Mouse (Mus musculus) large intestine, adult 2 months (tissue): ENCODE results near the gene Rtn1. TPM values are rescaled to one million over a fixed set of nuclear protein-coding genes. Genes with fewer than 3 reads are reported as not detected.
A peak's percentile ranks its signal among the peaks of the same experiment; 100 is the strongest.

Experiments
- DNase-seq: peaks from one replicate; pipeline ENCODE4 v3.0.0-alpha.2; 2012; ENCODE audit warnings: low read depth, low spot score
- WGBS: fragments of 180-500 bp; shearing (Covaris S2); methylation state at CpG from one replicate; pipeline ENCODE4 v1.1.7; 2018; 5-methylcytosine and 5-hydroxymethylcytosine counted together
- polyA plus RNA-seq: library from polyadenylated mRNA; depleted of rRNA; stranded (reverse); fragments of >200 nt; gene quantifications from 2 replicates; pipeline ENCODE4 v1.2.3, GENCODE M21; 2012

The Rtn1 gene
- polyA plus RNA-seq, 1 experiment: 9.0 TPM

DNA sequence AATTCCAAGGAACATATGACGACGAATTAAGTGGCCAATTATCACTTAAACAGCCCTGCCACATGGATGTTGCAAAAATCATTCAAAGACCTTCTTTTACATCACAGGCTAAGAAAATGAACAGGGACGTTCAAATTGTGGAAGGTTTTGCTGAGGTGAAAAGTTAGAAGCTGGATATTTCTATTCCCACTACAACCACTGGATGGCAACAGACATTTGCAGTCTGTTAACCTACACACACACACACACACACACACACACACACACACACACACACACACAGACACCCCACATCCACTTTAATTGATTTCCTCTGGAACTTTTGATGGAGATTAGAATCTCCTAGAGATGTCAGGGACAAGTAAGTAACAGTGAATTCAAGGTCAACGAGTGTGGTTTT is 117.6 kb downstream of the Rtn1 start:
- WGBS: 98% methylated on average over 4 of the region's 4 CpGs
- no peak for DNase-seq

DNA sequence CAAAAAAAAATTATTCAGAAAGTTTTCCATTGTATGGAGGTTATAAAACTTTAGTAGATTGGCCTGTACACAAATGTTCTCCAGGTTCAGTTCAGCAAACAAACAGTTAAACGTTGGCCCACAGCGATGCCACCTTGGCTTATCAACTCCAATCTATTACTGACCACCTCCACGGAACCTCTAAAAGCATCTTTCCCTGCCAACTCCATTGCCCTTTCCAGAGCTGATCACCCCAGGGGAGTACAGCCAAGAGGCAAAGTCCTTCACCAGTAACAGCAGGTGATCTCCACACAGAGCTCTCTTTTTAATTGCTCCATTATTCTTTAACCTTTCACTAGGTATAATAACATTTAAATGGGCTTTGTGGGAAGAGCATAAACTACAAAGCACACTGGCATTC is 120.6 kb downstream of the Rtn1 start:
- 23% methylated on average over 3 of the region's 3 CpGs for WGBS
- peak; percentile 13 for DNase-seq

DNA sequence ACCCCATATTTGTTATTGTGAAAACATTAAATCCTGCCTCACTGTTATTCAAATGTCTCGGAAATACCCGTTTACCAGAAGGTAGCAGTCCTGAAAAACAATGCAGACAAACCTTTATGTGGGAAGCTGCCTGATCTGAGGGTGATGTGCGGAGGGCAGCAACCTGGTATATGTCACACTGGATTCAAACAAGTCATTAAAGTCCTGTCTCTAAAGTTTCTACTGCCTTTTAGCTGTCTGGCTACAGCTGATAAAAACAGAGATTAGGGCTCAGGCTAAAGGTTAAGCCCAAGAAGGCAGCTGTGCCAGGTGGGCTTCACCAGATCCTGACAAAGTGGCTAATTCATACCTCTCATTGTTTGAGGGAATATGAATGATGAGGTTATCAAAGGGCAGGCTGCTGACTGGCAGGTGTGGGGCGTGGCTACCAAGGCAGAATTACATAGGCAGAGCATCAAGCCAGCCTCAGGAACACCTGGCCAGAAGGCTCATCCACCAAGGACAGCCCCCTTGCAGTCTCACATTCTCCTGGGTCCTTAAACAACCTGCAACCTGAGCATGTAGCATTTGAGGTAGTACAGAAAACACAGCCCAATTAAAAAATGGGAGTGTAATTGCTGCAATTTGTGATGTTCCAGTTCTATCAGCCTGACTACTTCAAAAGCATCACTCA is 121.4 kb downstream of the Rtn1 start:
- WGBS: 30% methylated on average over 4 of the region's 4 CpGs
- no peak for DNase-seq

DNA sequence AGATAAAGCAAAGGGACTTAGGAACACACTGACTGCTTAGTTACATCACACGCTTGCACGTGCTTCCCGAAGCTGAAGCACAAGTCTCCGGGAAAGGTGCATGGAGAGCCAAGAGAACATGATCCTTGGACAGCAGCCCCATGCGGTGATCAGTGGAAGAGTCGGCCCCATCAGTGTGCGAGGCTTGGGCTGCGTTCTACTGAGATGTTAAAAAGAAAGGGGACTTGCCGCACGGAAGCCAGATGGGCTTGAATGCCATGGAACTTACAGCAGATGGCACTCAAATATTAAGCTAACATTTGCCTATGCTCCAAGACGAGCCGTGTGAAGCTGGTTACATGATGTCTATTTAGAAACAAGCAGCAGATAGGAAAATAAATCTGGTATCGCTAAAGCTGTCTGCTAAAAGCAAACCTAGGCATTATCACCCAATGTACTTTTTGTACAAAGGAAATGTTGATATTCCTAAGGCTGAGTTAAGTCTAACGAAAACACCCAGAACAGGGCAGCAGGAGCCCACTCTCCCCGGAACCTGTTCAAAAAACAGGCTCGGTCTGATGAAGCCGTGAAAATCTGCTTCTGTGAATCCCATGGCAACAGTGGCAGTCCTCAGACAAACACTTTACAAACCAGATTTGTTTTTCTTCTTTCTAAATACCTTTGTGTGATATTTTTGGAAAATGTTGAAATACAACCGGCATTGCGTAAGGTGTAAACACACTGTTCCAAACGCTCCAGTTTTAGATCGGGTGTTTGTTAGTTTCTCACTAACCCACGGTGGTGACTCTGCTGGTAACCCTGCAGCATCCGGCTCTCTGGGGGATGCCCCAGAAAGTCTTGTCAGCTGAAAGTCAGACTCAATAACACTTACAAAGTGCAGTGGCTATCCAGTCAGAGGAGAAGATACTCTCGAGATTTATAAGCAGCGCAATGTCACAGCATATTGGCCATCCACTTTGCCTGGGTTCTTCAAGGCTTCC is 123.2 kb downstream of the Rtn1 start:
- DNase-seq: no peak
- 74% methylated on average over 25 of the region's 25 CpGs for WGBS

DNA sequence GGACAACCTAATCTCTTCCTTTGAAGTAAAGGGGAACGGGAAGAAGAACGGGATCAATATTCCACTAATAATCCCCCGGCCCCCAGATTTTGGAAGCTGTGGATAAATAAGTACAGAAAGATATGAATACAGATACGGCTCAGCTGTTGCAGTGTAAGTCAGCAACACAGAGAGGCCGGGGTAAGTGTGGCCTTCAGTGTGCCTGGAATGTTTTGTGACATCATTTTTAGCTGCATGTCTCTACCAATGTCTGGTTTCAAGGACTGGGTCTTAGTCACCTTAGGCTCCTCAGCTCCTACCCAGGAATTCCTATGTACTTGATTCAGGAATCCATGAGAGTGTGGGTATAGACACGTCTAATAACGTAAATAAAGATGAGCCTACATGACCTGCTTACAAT is 124.3 kb downstream of the Rtn1 start:
- DNase-seq: no peak
- WGBS: 91% methylated on average over 7 of the region's 7 CpGs

DNA sequence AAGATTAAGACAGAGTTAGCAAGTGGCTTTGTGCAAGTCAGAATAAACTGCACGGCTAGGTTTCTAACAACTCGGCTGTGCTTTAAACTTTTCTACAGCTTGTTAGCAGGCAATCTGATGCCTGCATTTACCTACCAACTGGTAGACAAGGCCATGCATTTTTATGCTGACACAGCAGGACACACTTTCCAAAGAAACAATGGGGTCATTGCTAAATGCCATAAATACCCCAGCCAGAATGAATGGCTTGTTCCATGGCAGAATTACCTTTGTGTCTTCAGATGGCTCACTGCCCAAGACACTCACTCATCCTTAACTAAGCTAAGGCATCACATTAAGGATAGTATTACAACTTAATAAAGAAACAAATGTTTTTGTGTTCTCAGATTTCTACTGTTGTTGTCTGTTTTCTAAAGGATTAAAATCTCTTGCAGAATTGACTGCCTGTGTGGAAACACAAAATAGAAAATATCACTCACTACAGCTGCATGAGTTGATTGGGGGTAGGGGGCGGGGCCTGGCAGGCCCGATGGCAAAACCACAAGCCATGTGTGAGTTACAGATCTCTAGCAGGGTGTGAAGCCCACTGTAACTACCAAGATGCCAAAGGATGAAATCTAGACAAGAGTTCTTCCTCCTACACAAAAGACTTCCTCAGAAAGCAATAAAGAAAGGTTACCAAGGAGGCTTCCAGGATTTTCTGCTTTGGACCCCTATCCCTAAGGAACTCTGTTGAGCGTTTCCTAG is 129.6 kb downstream of the Rtn1 start:
- no peak for DNase-seq
- 83% methylated on average over 5 of the region's 5 CpGs for WGBS

DNA sequence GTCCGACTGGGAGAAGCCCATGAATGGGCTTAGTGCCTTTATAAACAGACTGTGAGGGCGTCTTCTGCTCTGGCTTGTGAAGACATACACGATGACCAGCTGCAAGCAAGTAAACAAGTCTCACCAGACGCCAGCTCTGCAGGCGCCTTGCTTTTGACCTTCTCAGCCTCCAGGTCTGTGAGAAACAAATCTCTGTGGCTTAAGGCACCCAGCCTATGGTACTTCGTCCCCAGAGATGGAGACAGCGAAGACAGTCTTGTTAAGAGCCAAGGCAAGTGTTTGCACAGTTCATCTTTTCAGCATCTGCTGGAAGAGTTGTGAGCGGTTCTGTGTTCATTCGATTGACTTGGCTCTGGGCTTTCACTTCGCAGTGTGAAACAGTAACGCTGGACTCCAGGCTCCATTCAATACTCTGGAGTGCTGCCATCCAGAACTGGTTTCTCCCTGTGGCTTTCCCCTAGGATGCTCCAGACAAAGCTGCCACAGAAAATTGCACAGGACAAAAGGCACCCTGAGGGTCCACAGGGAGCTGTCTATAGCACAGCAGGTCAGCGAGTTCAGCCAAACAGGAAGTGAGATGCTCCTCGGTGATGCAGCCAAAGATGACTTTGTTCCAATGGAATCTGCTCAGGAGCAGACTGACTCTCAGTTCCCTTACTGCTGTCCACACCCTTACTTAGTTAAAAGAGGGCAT is 135.0 kb downstream of the Rtn1 start:
- 59% methylated on average over 13 of the region's 13 CpGs for WGBS
- DNase-seq: no peak

DNA sequence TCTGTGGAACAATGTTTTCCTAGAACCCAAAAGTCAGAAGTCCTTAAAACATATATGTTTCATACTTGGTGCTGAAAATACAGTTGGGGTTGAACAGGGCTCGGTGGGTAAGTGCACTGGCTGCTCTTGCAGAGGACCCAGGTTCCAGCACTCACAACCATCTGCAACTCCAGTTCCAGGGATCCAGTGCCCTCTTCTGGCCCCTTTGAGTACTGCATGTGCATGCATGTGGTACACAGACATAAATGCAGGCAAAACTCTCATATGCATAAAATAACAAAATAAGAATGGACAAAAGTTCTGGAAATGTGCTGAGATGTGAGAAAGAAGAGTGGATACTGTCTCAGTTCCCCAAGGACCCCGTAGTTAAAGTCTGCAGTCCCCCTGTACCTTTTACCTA is 141.2 kb downstream of the Rtn1 start:
- WGBS: 83% methylated on average over 2 of the region's 2 CpGs
- DNase-seq: no peak

DNA sequence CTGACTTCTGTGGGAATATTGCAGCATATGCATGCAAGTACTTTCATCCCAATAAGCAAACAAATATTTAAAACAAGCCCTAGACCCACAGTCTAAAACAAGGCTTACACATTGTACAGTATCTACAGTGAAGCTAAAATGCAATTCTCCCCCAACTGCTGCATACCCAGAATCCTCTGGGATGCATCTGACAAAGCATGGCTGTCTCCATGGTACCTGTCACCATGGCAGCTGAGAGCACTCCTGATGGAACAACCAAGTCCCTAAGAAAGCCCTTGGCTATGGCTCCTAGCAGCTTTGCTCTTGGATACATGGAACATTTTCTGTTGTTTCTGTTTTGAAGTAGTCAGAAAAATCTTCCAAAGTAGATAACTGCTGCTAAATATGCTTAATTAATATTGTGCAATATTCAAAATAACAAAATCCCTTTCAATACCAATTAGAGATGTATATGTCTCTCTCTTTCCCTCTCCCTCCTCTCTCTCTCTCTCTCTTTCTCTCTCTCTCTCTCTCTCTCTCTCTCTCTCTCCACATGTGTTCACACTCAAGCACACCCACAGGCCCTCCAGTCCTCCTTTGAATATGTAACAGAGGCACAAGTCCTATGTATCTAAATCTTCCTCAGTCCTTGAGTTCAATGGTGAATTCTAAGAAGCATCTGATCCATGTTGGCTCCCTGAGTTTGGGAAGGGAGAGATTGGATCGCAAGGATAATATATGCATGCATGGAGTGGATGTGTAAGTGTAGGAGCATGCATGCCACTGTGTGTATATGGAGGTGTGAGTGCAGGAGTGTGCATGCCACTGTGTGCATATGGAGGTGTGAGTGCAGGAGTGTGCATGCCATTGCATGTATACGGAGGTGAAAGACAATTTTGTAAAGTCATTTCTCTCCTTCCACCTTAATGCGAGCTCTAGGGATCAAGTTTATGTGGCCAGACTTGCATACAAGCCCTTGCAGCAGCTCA is 143.3 kb downstream of the Rtn1 start:
- no peak for DNase-seq
- WGBS: 89% methylated on average over 3 of the region's 3 CpGs

DNA sequence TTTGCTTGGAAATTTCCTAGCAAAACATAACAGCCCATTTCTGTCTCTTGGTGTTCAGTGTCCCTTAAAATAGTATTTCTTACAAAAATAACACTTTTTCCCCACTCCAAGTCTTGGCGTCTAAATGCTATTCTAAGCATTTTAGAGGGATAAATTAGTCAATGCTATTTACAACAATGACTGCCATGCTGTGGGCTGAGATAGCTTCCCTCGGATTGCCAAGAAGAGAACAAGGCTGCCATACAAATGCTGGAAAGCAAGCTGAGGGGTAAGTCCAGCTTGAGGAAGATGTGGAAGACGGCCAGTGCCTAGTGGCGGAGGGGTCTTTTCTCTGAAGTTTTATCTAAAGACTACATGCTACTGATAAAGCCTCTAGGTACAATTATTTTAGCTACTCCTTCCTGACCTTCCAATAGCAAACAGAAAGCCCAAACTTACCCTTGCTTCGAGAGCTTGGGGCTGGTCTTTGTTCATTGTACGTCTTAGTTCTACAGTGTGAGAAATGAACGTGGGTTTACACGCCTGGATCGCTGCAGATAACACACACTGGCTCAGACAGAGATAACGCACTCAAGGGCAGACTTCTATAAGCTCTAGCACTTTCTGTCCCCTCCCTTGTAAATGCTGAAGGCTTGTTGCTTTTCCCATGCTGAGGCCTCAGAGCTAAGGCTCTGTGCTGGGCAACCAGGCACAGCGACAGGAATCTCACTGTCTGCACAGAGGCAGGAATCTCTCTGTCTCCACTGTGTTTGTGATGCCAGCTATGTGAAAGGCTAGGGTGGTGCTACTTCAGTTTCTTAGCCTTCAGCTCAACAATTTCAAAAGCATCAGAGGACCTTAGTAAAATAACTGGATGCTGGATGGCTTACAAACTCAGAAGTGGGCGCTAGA is 145.4 kb downstream of the Rtn1 start:
- DNase-seq: no peak
- WGBS: 76% methylated on average over 12 of the region's 12 CpGs

DNA sequence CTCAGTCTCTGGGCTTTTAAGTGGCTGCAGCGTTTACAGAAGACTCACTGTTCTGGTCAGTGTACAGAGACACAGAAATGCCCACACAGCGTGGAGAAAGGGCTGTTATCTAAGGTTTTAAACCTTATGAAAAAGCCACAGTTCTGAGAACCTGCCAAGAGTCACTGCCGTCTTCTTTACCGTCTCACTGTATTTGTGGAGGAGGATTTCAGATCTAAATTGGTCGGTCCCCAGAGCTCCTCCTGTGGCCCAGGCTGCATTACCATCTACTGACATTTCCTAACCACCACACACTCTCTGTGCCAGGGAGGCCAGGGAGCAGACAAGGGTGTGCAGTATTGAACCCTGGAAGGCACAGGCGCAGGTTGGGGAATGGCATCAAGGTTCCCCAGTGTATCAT is 151.9 kb downstream of the Rtn1 start:
- whole genome bisulfite sequencing: 58% methylated on average over 6 of the region's 6 CpGs
- no peak for DNase-seq

DNA sequence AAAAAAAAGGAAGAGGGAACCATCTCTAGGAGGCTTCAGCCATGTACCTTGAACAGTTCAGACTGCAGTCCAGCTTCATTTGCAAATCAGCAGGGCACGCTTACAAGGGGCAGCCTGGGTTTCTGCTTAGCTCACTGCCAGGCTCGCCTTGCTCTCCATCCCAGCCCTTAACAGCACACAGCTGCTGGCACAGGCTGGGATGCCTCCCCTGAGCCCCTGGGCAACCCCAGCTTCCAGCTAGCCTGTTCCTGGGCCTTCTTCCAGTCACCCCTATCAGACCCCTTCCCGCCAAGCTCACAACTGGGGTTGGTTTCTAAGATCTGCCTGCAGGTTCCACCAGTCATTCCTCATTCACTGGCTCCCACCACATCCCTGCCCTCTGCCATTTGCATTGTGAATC is 155.8 kb downstream of the Rtn1 start:
- 83% methylated on average over 3 of the region's 3 CpGs for WGBS
- DNase-seq: no peak

DNA sequence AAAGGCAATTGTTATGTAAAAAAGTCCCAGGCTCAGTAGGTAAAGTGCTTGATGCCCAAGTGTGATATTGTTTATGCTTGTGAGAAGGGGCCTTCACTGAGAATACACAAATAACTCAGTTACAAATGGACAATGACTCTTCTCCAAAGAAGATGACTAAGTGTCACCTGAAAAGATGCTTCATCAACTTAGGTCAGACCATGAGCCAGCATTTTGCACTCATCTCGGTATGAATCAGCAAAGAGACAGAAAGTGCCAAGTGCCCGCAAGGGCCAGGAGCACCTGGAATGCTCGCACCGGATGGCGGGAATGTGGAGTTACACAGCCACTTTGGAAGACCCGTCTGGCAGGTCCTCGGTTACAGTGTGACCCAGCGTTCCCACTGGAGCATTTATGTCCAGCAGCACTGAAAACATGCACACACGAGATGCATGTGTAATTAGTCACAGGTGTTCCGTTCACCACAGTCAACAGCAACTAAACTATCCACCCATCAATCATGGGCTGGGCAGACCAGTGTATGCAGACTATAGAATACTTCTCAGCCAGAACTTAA is 156.9 kb downstream of the Rtn1 start:
- DNase-seq: no peak

DNA sequence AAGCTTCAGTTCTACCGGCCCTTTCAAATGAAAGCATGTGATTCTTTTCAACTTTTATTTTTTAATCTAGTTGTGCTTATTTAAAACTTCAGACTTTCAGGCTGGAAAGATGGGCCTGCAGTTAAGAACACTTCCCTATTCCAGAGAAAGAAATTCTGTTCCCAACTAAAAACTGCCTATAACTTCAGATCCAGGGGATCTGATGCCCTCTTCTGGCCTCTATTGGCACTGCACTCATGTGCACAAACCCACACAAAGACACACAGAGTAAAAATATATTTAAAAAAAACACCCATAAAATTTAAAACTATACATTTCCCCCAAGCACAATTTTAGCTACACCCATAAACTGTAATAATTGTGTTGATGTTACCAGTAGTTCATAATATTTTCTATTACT is 163.9 kb downstream of the Rtn1 start:
- 95% methylated on average over 1 of the region's 1 CpGs for WGBS
- no peak for DNase-seq

More for the DNA sequence above, 156.9 kb downstream of the Rtn1 start:
- WGBS: 76% methylated on average over 10 of the region's 10 CpGs

DNA sequence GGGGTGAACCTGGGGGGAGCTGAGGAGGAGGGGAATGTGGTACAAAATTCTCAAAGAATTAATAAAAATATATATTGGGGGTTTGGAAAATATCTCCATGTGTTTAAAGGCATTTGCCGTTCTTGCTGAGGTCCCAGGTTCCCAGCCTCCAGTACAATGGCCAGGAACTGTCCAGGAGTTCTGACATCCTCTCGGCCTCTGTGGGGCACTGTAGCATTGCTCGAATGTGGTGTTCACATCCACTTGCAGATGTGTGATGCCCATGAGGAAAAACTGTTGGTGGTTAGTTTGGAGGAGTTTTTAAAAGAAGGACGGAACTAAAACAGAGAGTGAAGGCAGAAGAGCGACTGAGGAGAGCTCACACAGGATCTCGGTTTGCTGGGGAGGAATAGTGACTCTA is 166.0 kb downstream of the Rtn1 start:
- DNase-seq: no peak
- WGBS: 57% methylated on average over 6 of the region's 6 CpGs

DNA sequence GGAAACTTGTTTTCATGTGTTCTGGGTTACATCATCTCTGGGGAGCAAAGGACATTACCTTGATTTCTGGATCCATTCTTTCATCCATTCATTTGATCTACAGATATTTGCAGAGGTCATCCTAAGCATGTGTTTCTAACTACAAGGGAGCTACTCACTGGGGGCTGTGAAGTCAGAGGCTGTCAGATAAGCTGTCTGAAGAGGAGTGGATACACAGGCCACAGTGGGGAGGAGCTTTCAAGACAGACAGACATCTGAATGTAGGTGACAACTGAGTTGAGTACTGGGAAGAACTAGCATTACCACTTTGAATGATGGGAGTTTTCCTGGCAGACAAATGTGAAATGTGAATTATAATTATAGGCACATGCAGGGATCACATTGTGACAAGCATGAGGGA is 168.3 kb downstream of the Rtn1 start:
- no peak for DNase-seq

DNA sequence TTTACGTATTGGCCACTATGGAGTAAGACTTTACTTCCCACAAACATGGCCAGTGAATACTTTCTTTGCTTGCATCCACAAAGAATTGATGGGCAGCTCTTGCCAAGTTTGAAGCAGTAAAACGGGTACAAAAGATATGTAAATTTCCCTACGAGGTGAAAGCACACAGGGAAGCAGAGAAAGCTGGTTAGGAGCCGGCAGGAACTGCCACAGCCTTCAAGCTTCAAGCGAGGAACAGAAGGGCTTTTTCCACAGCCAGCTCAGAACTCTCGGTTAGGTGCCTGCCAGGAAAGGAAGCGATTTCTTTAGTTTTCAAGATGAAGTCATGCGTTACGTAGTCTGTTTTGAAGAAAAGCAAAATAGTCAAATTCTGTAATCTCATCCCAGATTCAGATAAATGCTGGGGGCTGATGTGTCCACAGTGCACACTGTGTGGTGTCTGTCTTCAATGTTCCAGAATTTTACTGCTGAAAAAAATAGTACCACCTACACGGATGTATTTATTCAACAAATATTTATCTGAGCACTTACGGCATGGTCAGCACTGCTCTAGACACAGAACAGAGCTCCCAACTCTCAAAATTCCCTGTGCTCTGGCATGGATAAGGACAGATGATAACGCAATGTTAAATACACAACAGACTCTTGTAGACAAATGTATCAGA is 169.5 kb downstream of the Rtn1 start:
- no peak for DNase-seq

More for the DNA sequence above, 169.5 kb downstream of the Rtn1 start:
- 44% methylated on average over 12 of the region's 12 CpGs for WGBS
